Mouse (Mus musculus) brain, embryonic 14.5 days (tissue): Measurements from ENCODE around the gene Adamts9.

Experiments
- CTCF ChIP-seq: fragments of 200-500 bp; IDR thresholded peaks from 2 replicates; pipeline ENCODE4 v1.5.1; 2012; ENCODE audit warnings: inconsistent platforms, mild to moderate bottlenecking, moderate library complexity, borderline replicate concordance; ENCODE audit not compliant: insufficient read depth, insufficient read length; ENCODE audit errors: extremely low read depth
- POLR2A ChIP-seq: fragments of 200-500 bp; IDR thresholded peaks from 2 replicates; pipeline ENCODE4 v1.6.1; 2012; ENCODE audit warnings: mild to moderate bottlenecking, inconsistent platforms, borderline replicate concordance; ENCODE audit not compliant: poor library complexity, insufficient read depth, insufficient read length, severe bottlenecking; ENCODE audit errors: extremely low read depth

DNA sequence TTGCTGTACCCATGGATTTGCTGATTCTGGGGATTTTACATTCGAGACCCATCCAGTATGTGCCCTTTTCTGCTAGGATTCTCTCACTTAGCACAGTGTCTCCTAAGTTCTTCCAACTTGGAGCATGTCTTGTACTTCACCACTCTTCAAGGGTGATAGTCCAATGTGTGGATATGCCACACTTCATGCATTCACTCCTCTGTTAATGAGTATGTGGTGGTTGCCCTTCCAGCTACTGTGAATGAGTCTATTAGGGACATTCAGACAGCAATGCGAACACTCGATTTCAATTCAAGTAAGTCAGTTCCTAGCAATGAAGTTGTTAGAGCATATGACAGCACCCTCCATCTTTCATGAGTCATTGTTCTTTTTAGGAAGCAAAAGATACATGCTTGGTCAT is 133.5 kb downstream of the Adamts9 start:
- no peak for TF ChIP-seq CTCF
- no peak for TF ChIP-seq POLR2A
